Mouse (Mus musculus) MEL (cell line): ENCODE measurements around the gene Nxph3. TPM values are rescaled to one million over a fixed set of nuclear protein-coding genes. Genes with fewer than 3 reads are reported as not detected.

Experiments used
- DNase-seq: peaks from one replicate; pipeline ENCODE4 v3.0.0; 2011; ENCODE audit warnings: low read depth, low spot score
- H3K27ac ChIP-seq: 2 replicates; pipeline ENCODE4 v1.5.1; 2012; ENCODE audit warnings: low read depth, mild to moderate bottlenecking, control low read depth, low read length, moderate library complexity; ENCODE audit not compliant: control insufficient read depth
- H3K27me3 ChIP-seq, 2 experiments: fragments of 150-350 bp in 1 of 2; sonication (generic) in 1 of 2; 2 replicates each; pipeline ENCODE4 v1.6.1; 2012; ENCODE audit warnings: low read length in 2 of 2, mild to moderate bottlenecking in 2 of 2, improper control_type of control experiment in 1 of 2, moderate library complexity in 1 of 2; ENCODE audit not compliant: insufficient read depth in 2 of 2, control insufficient read depth in 1 of 2
- H3K36me3 ChIP-seq, 2 experiments: 2 replicates each; pipeline ENCODE4 v1.6.1; 2012 to 2014; ENCODE audit warnings: low read length in 2 of 2, improper control_type of control experiment in 1 of 2, inconsistent platforms in 1 of 2, mild to moderate bottlenecking in 1 of 2; ENCODE audit not compliant: insufficient read depth in 2 of 2, control insufficient read depth in 1 of 2
- H3K4me1 ChIP-seq, 2 experiments: fragments of 150-350 bp in 1 of 2; sonication (generic) in 1 of 2; 2 replicates each; pipeline ENCODE4 v1.6.1; 2012; ENCODE audit warnings: low read length in 2 of 2, improper control_type of control experiment in 1 of 2, mild to moderate bottlenecking in 1 of 2; ENCODE audit not compliant: insufficient read depth in 2 of 2, control insufficient read depth in 1 of 2
- H3K4me3 ChIP-seq, 2 experiments: fragments of 150-350 bp in 1 of 2; sonication (generic) in 1 of 2; 2 replicates each; pipeline ENCODE4 v1.5.1; 2012; ENCODE audit warnings: low read depth in 2 of 2, low read length in 2 of 2, mild to moderate bottlenecking in 2 of 2, moderate library complexity in 2 of 2, control low read depth in 1 of 2, improper control_type of control experiment in 1 of 2; ENCODE audit not compliant: control insufficient read depth in 1 of 2, insufficient read depth in 1 of 2
- H3K79me2 ChIP-seq: 2 replicates; pipeline ENCODE4 v1.6.1; 2012; ENCODE audit warnings: mild to moderate bottlenecking, low read length, moderate library complexity; ENCODE audit not compliant: control insufficient read depth, poor library complexity, insufficient read depth
- H3K9ac ChIP-seq: 2 replicates; pipeline ENCODE4 v1.6.1; 2012; ENCODE audit warnings: low read depth, mild to moderate bottlenecking, control low read depth, low read length, moderate library complexity; ENCODE audit not compliant: control insufficient read depth, poor library complexity, severe bottlenecking
- H3K9me3 ChIP-seq: fragments of 150-350 bp; sonication (generic); replicated peaks from 2 replicates; pipeline ENCODE4 v1.6.1; 2012; ENCODE audit warnings: mild to moderate bottlenecking, low read length, improper control_type of control experiment, moderate library complexity; ENCODE audit not compliant: insufficient read depth
- CHD1 ChIP-seq: IDR thresholded peaks from 2 replicates; pipeline ENCODE4 v1.6.1; 2012; ENCODE audit warnings: low read depth, mild to moderate bottlenecking, inconsistent platforms, low read length, improper control_type of control experiment
- CTCF ChIP-seq, 3 experiments: IDR thresholded peaks in 2 of 3; conservative IDR thresholded peaks in 1 of 3; 2 replicates each; pipeline ENCODE4 v1.5.1; 2011 to 2012; ENCODE audit warnings: low read length in 3 of 3, low read depth in 2 of 3, mild to moderate bottlenecking in 2 of 3, improper control_type of control experiment in 1 of 3, inconsistent platforms in 1 of 3, mixed read lengths in 1 of 3, moderate library complexity in 1 of 3; ENCODE audit not compliant: control insufficient read depth in 1 of 3, insufficient read depth in 1 of 3, poor library complexity in 1 of 3, severe bottlenecking in 1 of 3
- GABPA ChIP-seq: IDR thresholded peaks from 2 replicates; pipeline ENCODE4 v1.6.1; 2012; ENCODE audit warnings: low read depth, mild to moderate bottlenecking, inconsistent platforms, low read length, improper control_type of control experiment, moderate library complexity
- GATA1 ChIP-seq: IDR thresholded peaks from 2 replicates; pipeline ENCODE4 v1.6.1; 2011; ENCODE audit warnings: low read depth, low read length, improper control_type of control experiment
- HCFC1 ChIP-seq: IDR thresholded peaks from 2 replicates; pipeline ENCODE4 v1.6.1; 2012; ENCODE audit warnings: low read depth, mild to moderate bottlenecking, inconsistent platforms, low read length, improper control_type of control experiment, moderate library complexity
- JUND ChIP-seq: IDR thresholded peaks from 2 replicates; pipeline ENCODE4 v1.6.1; 2011; ENCODE audit warnings: low read depth, mild to moderate bottlenecking, improper control_type of control experiment, low read length
- KAT2A ChIP-seq: conservative IDR thresholded peaks from 2 replicates; pipeline ENCODE4 v1.6.1; 2012; ENCODE audit warnings: low read depth, low read length, improper control_type of control experiment, inconsistent platforms
- MXI1 ChIP-seq: IDR thresholded peaks from 2 replicates; pipeline ENCODE4 v1.6.1; 2011; ENCODE audit warnings: mild to moderate bottlenecking, low read depth, low read length, improper control_type of control experiment
- MYB ChIP-seq: IDR thresholded peaks from 2 replicates; pipeline ENCODE4 v1.6.1; 2011; ENCODE audit warnings: mild to moderate bottlenecking, low read depth, low read length, improper control_type of control experiment
- MYC ChIP-seq: IDR thresholded peaks from 2 replicates; pipeline ENCODE4 v1.6.1; 2011; ENCODE audit warnings: low read depth, mild to moderate bottlenecking, low read length, improper control_type of control experiment, moderate library complexity
- NELFE ChIP-seq: IDR thresholded peaks from 2 replicates; pipeline ENCODE4 v1.6.1; 2011; ENCODE audit warnings: low read depth, low read length, improper control_type of control experiment
- NRF1 ChIP-seq: IDR thresholded peaks from 2 replicates; pipeline ENCODE4 v1.6.1; 2014; ENCODE audit warnings: low read depth, mild to moderate bottlenecking, inconsistent platforms, low read length, improper control_type of control experiment, moderate library complexity; ENCODE audit not compliant: poor library complexity, insufficient read depth, severe bottlenecking
- POLR2AphosphoS5 ChIP-seq: IDR thresholded peaks from 2 replicates; pipeline ENCODE4 v1.6.1; 2012; ENCODE audit warnings: low read depth, borderline replicate concordance, mild to moderate bottlenecking, inconsistent platforms, low read length, moderate library complexity, mixed read lengths
- RCOR1 ChIP-seq: IDR thresholded peaks from 2 replicates; pipeline ENCODE4 v1.6.1; 2012; ENCODE audit warnings: low read depth, mild to moderate bottlenecking, inconsistent platforms, low read length, improper control_type of control experiment
- USF1 ChIP-seq: IDR thresholded peaks from 2 replicates; pipeline ENCODE4 v1.6.1; 2014; ENCODE audit warnings: low read depth, mild to moderate bottlenecking, inconsistent platforms, low read length, improper control_type of control experiment, moderate library complexity
- ZC3H11A ChIP-seq: IDR thresholded peaks from 2 replicates; pipeline ENCODE4 v1.6.1; 2012; ENCODE audit warnings: low read depth, mild to moderate bottlenecking, inconsistent platforms, low read length, improper control_type of control experiment
- polyA plus RNA-seq, 2 experiments: library from polyadenylated mRNA; stranded (reverse) in 1 of 2; unstranded in 1 of 2; fragments of >175 nt in 1 of 2; fragments of >200 nt in 1 of 2; gene quantifications; 2 replicates each; pipeline versions ENCODE4 v1.2.1 to v1.2.4; 2012; ENCODE audit warnings: low replicate concordance in 2 of 2, low read depth in 1 of 2; ENCODE audit not compliant: insufficient read length in 2 of 2, insufficient read depth in 1 of 2, missing spikeins in 1 of 2
- total RNA-seq: library from RNA; depleted of rRNA; stranded (reverse); fragments of 300-350 nt; gene quantifications from 2 replicates; pipeline ENCODE4 v1.2.3, GENCODE M21; 2012

Gene Nxph3
- total and polyA plus RNA-seq, 3 experiments = not detected

DNA sequence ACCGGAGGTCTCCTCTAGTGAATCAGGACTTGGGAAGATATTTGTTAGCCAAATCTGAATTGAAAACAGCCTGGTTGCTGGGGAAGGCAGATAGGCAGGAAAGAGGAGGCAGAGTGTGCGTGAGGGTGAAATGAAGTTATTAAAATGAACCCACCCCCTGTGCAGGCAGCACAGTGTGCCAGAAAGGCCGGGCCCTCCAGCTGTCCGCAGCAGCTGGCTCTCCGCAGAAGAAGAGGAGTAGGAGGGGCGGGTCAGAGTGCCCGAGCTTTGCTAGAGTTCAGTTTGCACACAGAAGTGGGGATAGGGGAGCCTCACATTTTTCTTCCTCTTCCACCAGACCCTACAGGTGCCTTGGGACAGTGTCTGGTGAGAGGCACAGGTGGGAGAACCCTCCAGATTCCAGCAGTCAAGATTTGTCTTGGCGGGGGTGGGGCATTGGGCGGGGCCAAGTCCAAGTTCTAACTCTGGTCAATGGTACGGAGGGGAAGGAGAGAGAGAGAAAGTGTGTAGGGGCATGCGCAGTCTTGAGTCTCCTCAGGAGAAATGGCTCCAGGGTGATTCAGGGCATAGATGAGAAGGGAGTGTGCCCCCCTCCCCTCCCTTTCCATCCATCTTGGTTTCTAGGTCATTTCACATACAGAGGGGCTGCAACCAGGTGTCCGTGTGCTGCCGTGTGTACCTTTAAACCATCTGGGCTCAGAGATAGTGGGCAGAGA, 6.0 kb downstream of the Nxph3 start:
- H3K36me3 ChIP-seq = peaks cover 0 to 4% of the 10 kb centered on the region in 2 experiments; a peak in 1 of 4 replicates
- peaks cover 0 to 10% of the 10 kb centered on the region in 2 experiments; a peak in 2 of 4 replicates for H3K4me1 ChIP-seq
- no peaks in the 10 kb centered on the region for H3K27me3 ChIP-seq
- no peaks in the 10 kb centered on the region for H3K9me3 ChIP-seq
- TF ChIP-seq USF1 = no peak
- TF ChIP-seq NRF1 = 0 out of 2 replicates have a peak, but pooled peaks have one; percentile 26
- TF ChIP-seq, all 39 proteins: peak for 1
- no peak overlapping the region for H3K9ac ChIP-seq
- DNase-seq = peak; percentile 20
- no peaks in the 10 kb centered on the region for H3K79me2 ChIP-seq
- H3K4me3 ChIP-seq = 0 out of 4 replicates have a peak overlapping the region, but pooled peaks of 1 of the 2 experiments have one; percentile 16
- no peak overlapping the region for H3K27ac ChIP-seq

DNA sequence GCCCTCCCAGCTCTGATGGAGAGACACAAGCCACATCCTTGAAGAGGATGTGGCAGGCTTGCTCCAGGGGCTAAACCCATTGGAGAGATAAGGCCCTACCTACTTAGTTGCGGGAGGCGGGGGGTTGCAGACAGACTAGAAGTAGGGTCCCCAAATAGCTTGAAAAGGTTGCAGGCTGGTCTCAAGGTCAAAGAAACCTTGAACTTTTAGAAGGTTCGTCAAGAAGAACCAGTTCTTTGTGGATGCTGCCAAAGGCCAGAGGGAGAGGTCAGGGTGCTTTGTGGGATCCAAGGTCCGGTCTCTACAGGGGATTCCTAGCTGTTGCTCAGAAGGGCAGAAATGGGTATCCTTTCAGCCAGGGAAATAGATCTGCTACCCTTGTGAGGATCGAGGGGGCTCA, 6.6 kb downstream of the Nxph3 start:
- H3K27me3 ChIP-seq = no peaks in the 10 kb centered on the region
- no peak for TF ChIP-seq MXI1
- no peak for TF ChIP-seq POLR2AphosphoS5
- no peak for TF ChIP-seq MYC
- no peak for TF ChIP-seq KAT2A
- TF ChIP-seq CHD1 = no peak
- no peak for TF ChIP-seq CTCF (IDR thresholded peaks at IDR 0.05 in 2 of 3, conservative IDR thresholded peaks at IDR 0.05 in 1 of 3; ENCODE audit: control insufficient read depth in 1 of 3, insufficient read depth in 1 of 3, low read depth in 2 of 3, low read length in 3 of 3, poor library complexity in 1 of 3, severe bottlenecking in 1 of 3)
- no peak for TF ChIP-seq HCFC1
- no peak for TF ChIP-seq NELFE
- TF ChIP-seq MYB = no peak
- TF ChIP-seq ZC3H11A = no peak
- no peak for TF ChIP-seq GABPA
- no peak for TF ChIP-seq RCOR1
- no peak for TF ChIP-seq GATA1
- TF ChIP-seq JUND = no peak
- no peak for TF ChIP-seq USF1
- TF ChIP-seq, all 39 proteins: peak for 0
- DNase-seq = no peak
- Histone ChIP-seq H3K36me3 (peaks cover 0 to 4% of the 10 kb centered on the region in 2 experiments; a peak in 1 of 4 replicates), H3K9ac (no peak overlapping the region), H3K9me3 (no peaks in the 10 kb centered on the region), H3K4me1 (peaks cover 0 to 14% of the 10 kb centered on the region in 2 experiments; a peak in 3 of 4 replicates), H3K27ac (no peak overlapping the region), H3K79me2 (no peaks in the 10 kb centered on the region), H3K4me3 (no peak overlapping the region)
